Mouse (Mus musculus): ENCODE results near the gene Bcl2l10.

GRCm38 (mm10) chr9:75382825-75383224 lies 35.3 kb downstream of the Bcl2l10 start:
- TF ChIP-seq POLR2A (IDR thresholded peaks at IDR 0.05; ENCODE audit: insufficient read length, low read depth) (no peak), MYOD1 (IDR thresholded peaks at IDR 0.05; ENCODE audit: control insufficient read depth in 1 of 3, insufficient read length in 2 of 3, low read depth in 2 of 3) (no peak), TCF12 (IDR thresholded peaks at IDR 0.05; ENCODE audit: insufficient read depth, poor library complexity, severe bottlenecking) (no peak), USF1 (IDR thresholded peaks at IDR 0.05; ENCODE audit: low read depth) (no peak), CEBPB (IDR thresholded peaks at IDR 0.05; ENCODE audit: insufficient read depth, poor library complexity, severe bottlenecking) (peak; percentile 54; the same call in 1 of the 2 replicates), MAX (IDR thresholded peaks at IDR 0.05; ENCODE audit: low read depth) (no peak), REST (IDR thresholded peaks at IDR 0.05; ENCODE audit: insufficient read depth, insufficient read length) (no peak), POLR2AphosphoS2 (IDR thresholded peaks at IDR 0.05; ENCODE audit: insufficient read length, low read depth) (peak; percentile 32), E2F4 (IDR thresholded peaks at IDR 0.05; ENCODE audit: insufficient read depth) (no peak)

Data from myocyte (in vitro differentiated cells).